Mouse (Mus musculus) myocyte (in vitro differentiated cells): Measurements from ENCODE around the gene Slc38a1. TPM values are rescaled to one million over a fixed set of nuclear protein-coding genes. Genes with fewer than 3 reads are reported as not detected.

Source experiments
- H3K27me3 ChIP-seq: one replicate; pipeline ENCODE4 v1.6.1; 2011; ENCODE audit not compliant: control insufficient read depth, insufficient read depth, insufficient read length
- H3K36me3 ChIP-seq: one replicate; pipeline ENCODE4 v1.6.1; 2011; ENCODE audit not compliant: control insufficient read depth, insufficient read depth
- H3K4me2 ChIP-seq: one replicate; pipeline ENCODE4 v1.6.1; 2011; ENCODE audit warnings: low read depth, control low read depth
- H3K4me3 ChIP-seq: one replicate; pipeline ENCODE4 v1.5.1; 2011; ENCODE audit warnings: mild to moderate bottlenecking, control low read depth, moderate library complexity
- H3K79me2 ChIP-seq: one replicate; pipeline ENCODE4 v1.6.1; 2011; ENCODE audit not compliant: control insufficient read depth, insufficient read depth
- H3ac ChIP-seq: one replicate; pipeline ENCODE4 v1.6.1; 2011; ENCODE audit not compliant: control insufficient read depth, insufficient read length
- CEBPB ChIP-seq: IDR thresholded peaks from 2 replicates; pipeline ENCODE4 v1.6.1; 2011; ENCODE audit warnings: mild to moderate bottlenecking, moderate library complexity; ENCODE audit not compliant: poor library complexity, insufficient read depth, severe bottlenecking
- E2F4 ChIP-seq: IDR thresholded peaks from one replicate; pipeline ENCODE4 v1.6.1; 2011; ENCODE audit warnings: mild to moderate bottlenecking, control low read depth, moderate library complexity; ENCODE audit not compliant: insufficient read depth
- MAX ChIP-seq: IDR thresholded peaks from one replicate; pipeline ENCODE4 v1.6.1; 2011; ENCODE audit warnings: low read depth, mild to moderate bottlenecking, control low read depth
- MYOD1 ChIP-seq, 3 experiments: IDR thresholded peaks; one replicate each; pipeline ENCODE4 v1.6.1; 2011; ENCODE audit warnings: control low read depth in 2 of 3, low read depth in 2 of 3, mild to moderate bottlenecking in 2 of 3, moderate library complexity in 1 of 3; ENCODE audit not compliant: insufficient read length in 2 of 3, control insufficient read depth in 1 of 3
- MYOG ChIP-seq, 3 experiments: IDR thresholded peaks; one replicate each; pipeline ENCODE4 v1.6.1; 2011; ENCODE audit warnings: control low read depth in 2 of 3, low read depth in 2 of 3, mild to moderate bottlenecking in 2 of 3; ENCODE audit not compliant: insufficient read length in 2 of 3, control insufficient read depth in 1 of 3, insufficient read depth in 1 of 3
- POLR2A ChIP-seq: IDR thresholded peaks from one replicate; pipeline ENCODE4 v1.6.1; 2011; ENCODE audit warnings: low read depth, mild to moderate bottlenecking, control low read depth, moderate library complexity; ENCODE audit not compliant: insufficient read length
- POLR2AphosphoS2 ChIP-seq: IDR thresholded peaks from one replicate; pipeline ENCODE4 v1.6.1; 2011; ENCODE audit warnings: low read depth, control low read depth; ENCODE audit not compliant: insufficient read length
- REST ChIP-seq: IDR thresholded peaks from one replicate; pipeline ENCODE4 v1.6.1; 2011; ENCODE audit warnings: mild to moderate bottlenecking, control low read depth, moderate library complexity; ENCODE audit not compliant: insufficient read depth, insufficient read length
- SRF ChIP-seq: IDR thresholded peaks from one replicate; pipeline ENCODE4 v1.6.1; 2011; ENCODE audit warnings: low read depth; ENCODE audit not compliant: control insufficient read depth, insufficient read length
- TCF12 ChIP-seq: IDR thresholded peaks from one replicate; pipeline ENCODE4 v1.6.1; 2011; ENCODE audit warnings: mild to moderate bottlenecking, control low read depth; ENCODE audit not compliant: poor library complexity, insufficient read depth, severe bottlenecking
- TCF3 ChIP-seq: IDR thresholded peaks from one replicate; pipeline ENCODE4 v1.6.1; 2011; ENCODE audit warnings: low read depth, control low read depth; ENCODE audit not compliant: insufficient read length
- USF1 ChIP-seq: IDR thresholded peaks from one replicate; pipeline ENCODE4 v1.6.1; 2011; ENCODE audit warnings: low read depth, mild to moderate bottlenecking, control low read depth, moderate library complexity
- polyA plus RNA-seq: library from polyadenylated mRNA; unstranded; fragments of >200 nt; fragmentation: generic; extraction: Trizol; gene quantifications from one replicate; pipeline ENCODE4 v1.2.1, GENCODE M21; 2012; ENCODE audit warnings: missing spikeins

Gene Slc38a1
- polyA plus RNA-seq, 1 experiment, result 28.5 TPM

- Histone ChIP-seq H3K4me2 (no peak overlapping the region), H3K79me2 (peaks cover 39% of the 10 kb centered on the region), H3K27me3 (no peaks in the 10 kb centered on the region), H3ac (no peak overlapping the region), H3K4me3 (no peak overlapping the region), H3K36me3 (peaks cover 45% of the 10 kb centered on the region)
- TF ChIP-seq POLR2AphosphoS2, result no peak
- TF ChIP-seq MYOG (IDR thresholded peaks at IDR 0.05; ENCODE audit: control insufficient read depth in 1 of 3, insufficient read depth in 1 of 3, insufficient read length in 2 of 3, low read depth in 2 of 3), result peak in 1 of 3 experiments; percentile 27
- no peak for TF ChIP-seq POLR2A
- TF ChIP-seq MAX, result no peak
Observed at GRCm38 (mm10) chr15:96621686-96622085, 21.0 kb downstream of the Slc38a1 start.

GRCm38 (mm10) chr15:96617555-96617954, 25.2 kb downstream of the Slc38a1 start:
- no peak overlapping the region for H3K4me2 ChIP-seq
- H3K4me3 ChIP-seq, result no peak overlapping the region
- no peak overlapping the region for H3ac ChIP-seq
- TF ChIP-seq MYOG (IDR thresholded peaks at IDR 0.05; ENCODE audit: control insufficient read depth in 1 of 3, insufficient read depth in 1 of 3, insufficient read length in 2 of 3, low read depth in 2 of 3) (no peak), E2F4 (no peak), MAX (no peak), REST (no peak), SRF (no peak), POLR2A (no peak), TCF3 (no peak), MYOD1 (IDR thresholded peaks at IDR 0.05; ENCODE audit: control insufficient read depth in 1 of 3, insufficient read length in 2 of 3, low read depth in 2 of 3) (no peak), USF1 (no peak), POLR2AphosphoS2 (no peak), TCF12 (no peak)
- peaks cover 19% of the 10 kb centered on the region for H3K79me2 ChIP-seq
- H3K36me3 ChIP-seq, result peaks cover 65% of the 10 kb centered on the region
- H3K27me3 ChIP-seq, result no peaks in the 10 kb centered on the region

- Histone ChIP-seq H3K36me3 (peaks cover 50% of the 10 kb centered on the region), H3K79me2 (peaks cover 3% of the 10 kb centered on the region), H3K4me3 (no peak overlapping the region)
Observed at GRCm38 (mm10) chr15:96608671-96609070, 34.0 kb downstream of the Slc38a1 start.

GRCm38 (mm10) chr15:96607422-96607821, 35.3 kb downstream of the Slc38a1 start:
- Histone ChIP-seq H3K4me2 (no peak overlapping the region), H3K79me2 (peaks cover 4% of the 10 kb centered on the region), H3K27me3 (no peaks in the 10 kb centered on the region), H3K36me3 (peaks cover 38% of the 10 kb centered on the region), H3ac (no peak overlapping the region), H3K4me3 (no peak overlapping the region)
- TF ChIP-seq TCF12 (no peak), POLR2A (no peak), POLR2AphosphoS2 (no peak), CEBPB (no peak), MYOD1 (IDR thresholded peaks at IDR 0.05; ENCODE audit: control insufficient read depth in 1 of 3, insufficient read length in 2 of 3, low read depth in 2 of 3) (no peak), TCF3 (no peak), E2F4 (no peak), REST (no peak), SRF (no peak), USF1 (no peak)

More at GRCm38 (mm10) chr15:96608671-96609070, 34.0 kb downstream of the Slc38a1 start:
- Histone ChIP-seq H3ac (no peak overlapping the region), H3K27me3 (no peaks in the 10 kb centered on the region), H3K4me2 (no peak overlapping the region)
- no peak for TF ChIP-seq MYOD1 (IDR thresholded peaks at IDR 0.05; ENCODE audit: control insufficient read depth in 1 of 3, insufficient read length in 2 of 3, low read depth in 2 of 3)
- no peak for TF ChIP-seq TCF3
- TF ChIP-seq TCF12, result no peak
- no peak for TF ChIP-seq E2F4
- TF ChIP-seq USF1, result no peak
- no peak for TF ChIP-seq MAX

- Histone ChIP-seq H3K4me3 (no peak overlapping the region), H3K36me3 (peaks cover 35% of the 10 kb centered on the region), H3K4me2 (no peak overlapping the region), H3K79me2 (peaks cover 11% of the 10 kb centered on the region), H3ac (no peak overlapping the region), H3K27me3 (no peaks in the 10 kb centered on the region)
- peak; percentile 97 for TF ChIP-seq TCF3
- no peak for TF ChIP-seq E2F4
- peak; percentile 67 to 98 (median 97) for TF ChIP-seq MYOD1 (IDR thresholded peaks at IDR 0.05; ENCODE audit: control insufficient read depth in 1 of 3, insufficient read length in 2 of 3, low read depth in 2 of 3)
- no peak for TF ChIP-seq USF1
- TF ChIP-seq POLR2AphosphoS2, result no peak
- TF ChIP-seq TCF12, result peak; percentile 98
- TF ChIP-seq MYOG (IDR thresholded peaks at IDR 0.05; ENCODE audit: control insufficient read depth in 1 of 3, insufficient read depth in 1 of 3, insufficient read length in 2 of 3, low read depth in 2 of 3), result peak; percentile 99
Observed at GRCm38 (mm10) chr15:96604282-96604681, 38.4 kb downstream of the Slc38a1 start.

- TF ChIP-seq CEBPB, result no peak
- no peak for TF ChIP-seq USF1
- no peak for TF ChIP-seq MYOG (IDR thresholded peaks at IDR 0.05; ENCODE audit: control insufficient read depth in 1 of 3, insufficient read depth in 1 of 3, insufficient read length in 2 of 3, low read depth in 2 of 3)
- no peak for TF ChIP-seq POLR2AphosphoS2
- TF ChIP-seq REST, result no peak
- TF ChIP-seq MYOD1 (IDR thresholded peaks at IDR 0.05; ENCODE audit: control insufficient read depth in 1 of 3, insufficient read length in 2 of 3, low read depth in 2 of 3), result no peak
- no peak for TF ChIP-seq TCF3
- TF ChIP-seq TCF12, result no peak
- TF ChIP-seq E2F4, result no peak
- no peak for TF ChIP-seq POLR2A
- TF ChIP-seq SRF, result no peak
- Histone ChIP-seq H3K79me2 (peaks cover 11% of the 10 kb centered on the region), H3K27me3 (no peaks in the 10 kb centered on the region), H3K4me3 (no peak overlapping the region), H3ac (no peak overlapping the region), H3K36me3 (peaks cover 21% of the 10 kb centered on the region), H3K4me2 (no peak overlapping the region)
Observed at GRCm38 (mm10) chr15:96602043-96602442, 40.7 kb downstream of the Slc38a1 start.
